Mouse (Mus musculus) midbrain, embryonic 12.5 days (tissue): ENCODE data around the gene C2cd2. TPM values are rescaled to one million over a fixed set of nuclear protein-coding genes. Genes with fewer than 3 reads are reported as not detected.
"Not testable (repeated sequence)": the region's sequence is repeated elsewhere in the genome, so short reads cannot be mapped to it uniquely, and the experiment has no call there.

Experiments
- ATAC-seq: fragments of 200-750 bp; cut with Nextera tagmentation; 2 replicates; pipeline ENCODE4 v1.8.0; 2017; ENCODE audit warnings: low read depth, moderate TSS enrichment, moderate library complexity; ENCODE audit not compliant: low FRiP score
- H3K27ac ChIP-seq: fragments of 300-500 bp; sonication (generic); replicated peaks from 2 replicates; pipeline ENCODE4 v1.5.1; 2016; ENCODE audit warnings: mild to moderate bottlenecking
- H3K27me3 ChIP-seq: fragments of 300-500 bp; sonication (generic); 2 replicates; pipeline ENCODE4 v1.6.1; 2016; ENCODE audit warnings: mild to moderate bottlenecking
- H3K36me3 ChIP-seq: fragments of 300-500 bp; sonication (generic); 2 replicates; pipeline ENCODE4 v1.6.1; 2016
- H3K4me1 ChIP-seq: fragments of 300-500 bp; sonication (generic); 2 replicates; pipeline ENCODE4 v1.6.1; 2016
- H3K4me2 ChIP-seq: fragments of 300-500 bp; sonication (generic); replicated peaks from 2 replicates; pipeline ENCODE4 v1.6.1; 2016; ENCODE audit warnings: mild to moderate bottlenecking, moderate library complexity
- H3K4me3 ChIP-seq: fragments of 300-500 bp; sonication (generic); 2 replicates; pipeline ENCODE4 v1.5.1; 2016; ENCODE audit warnings: mild to moderate bottlenecking
- H3K9ac ChIP-seq: fragments of 300-500 bp; sonication (generic); replicated peaks from 2 replicates; pipeline ENCODE4 v1.6.1; 2016; ENCODE audit warnings: mild to moderate bottlenecking, moderate library complexity
- H3K9me3 ChIP-seq: fragments of 300-500 bp; sonication (generic); 2 replicates; pipeline ENCODE4 v1.6.1; 2016; ENCODE audit warnings: mild to moderate bottlenecking
- WGBS: fragments of 180-500 bp; shearing (Covaris S2); methylation state at CpG from one replicate; pipeline ENCODE4 v1.1.7; 2016; 5-methylcytosine and 5-hydroxymethylcytosine counted together
- polyA plus RNA-seq: library from polyadenylated mRNA; unstranded; fragments of >200 nt; fragmentation: Nextera tagmentation; extraction: Ambion mirVana; gene quantifications from 2 replicates; pipeline ENCODE4 v1.2.1, GENCODE M21; 2016

C2cd2 gene
- polyA plus RNA-seq, 1 experiment from 2014 or later = 15.9 TPM

- Histone ChIP-seq H3K4me1 (peaks cover 7% of the 10 kb centered on the region; the same call in 1 of the 2 replicates), H3K4me2 (peak overlapping the region; percentile 91), H3K9ac (peak overlapping the region; percentile 96), H3K27ac (peak overlapping the region; percentile 95), H3K4me3 (peak overlapping the region; percentile 92), H3K36me3 (peaks cover 3% of the 10 kb centered on the region), H3K27me3 (no peaks in the 10 kb centered on the region), H3K9me3 (no peaks in the 10 kb centered on the region)
- no peak for ATAC-seq
- WGBS = 8% methylated on average over 35 of the region's 36 CpGs
These were observed 832 bp downstream of the C2cd2 start for GRCm38 (mm10) chr16:97961381-97962150.

- ATAC-seq = no peak
- no peak overlapping the region for H3K4me3 ChIP-seq
- H3K9ac ChIP-seq = no peak overlapping the region
- peaks cover 7% of the 10 kb centered on the region; the same call in 1 of the 2 replicates for H3K4me1 ChIP-seq
- WGBS = 94% methylated on average over 3 of the region's 3 CpGs
- no peak overlapping the region for H3K27ac ChIP-seq
- H3K27me3 ChIP-seq = no peaks in the 10 kb centered on the region
- peaks cover 15% of the 10 kb centered on the region for H3K36me3 ChIP-seq
- no peaks in the 10 kb centered on the region for H3K9me3 ChIP-seq
- H3K4me2 ChIP-seq = no peak overlapping the region
These were observed 2.0 kb downstream of the C2cd2 start for GRCm38 (mm10) chr16:97960348-97960747.

- no peak overlapping the region for H3K4me2 ChIP-seq
- H3K27ac ChIP-seq = no peak overlapping the region
- no peaks in the 10 kb centered on the region for H3K9me3 ChIP-seq
- no peak for ATAC-seq
- no peak overlapping the region for H3K4me3 ChIP-seq
- peaks cover 7% of the 10 kb centered on the region; the same call in 1 of the 2 replicates for H3K4me1 ChIP-seq
- no peaks in the 10 kb centered on the region for H3K27me3 ChIP-seq
- H3K9ac ChIP-seq = no peak overlapping the region
- peaks cover 29% of the 10 kb centered on the region for H3K36me3 ChIP-seq
These were observed 3.9 kb downstream of the C2cd2 start for GRCm38 (mm10) chr16:97958401-97958973.

DNA sequence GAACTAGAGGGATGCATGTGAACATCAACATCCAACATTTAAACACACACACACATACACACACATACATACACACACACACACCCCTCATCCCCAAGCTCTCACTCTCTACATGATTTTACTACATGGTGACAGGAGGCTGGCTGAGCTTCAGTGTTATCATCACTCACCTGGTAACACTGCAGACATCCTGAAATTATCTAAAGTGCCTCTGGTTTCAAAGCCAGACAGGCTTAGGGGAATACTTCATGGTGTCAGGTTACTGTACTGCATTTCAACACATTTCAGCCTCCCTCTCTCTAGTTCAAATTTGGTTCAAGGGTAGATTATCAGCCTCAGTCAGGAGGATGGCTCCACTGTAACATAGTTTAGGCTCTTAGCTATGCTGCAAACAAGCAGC, 4.8 kb downstream of the C2cd2 start:
- no peak overlapping the region for H3K9ac ChIP-seq
- peaks cover 7% of the 10 kb centered on the region; the same call in 1 of the 2 replicates for H3K4me1 ChIP-seq
- H3K9me3 ChIP-seq = no peaks in the 10 kb centered on the region
- H3K4me3 ChIP-seq = no peak overlapping the region
- H3K36me3 ChIP-seq = peaks cover 35% of the 10 kb centered on the region
- H3K27ac ChIP-seq = no peak overlapping the region
- no peaks in the 10 kb centered on the region for H3K27me3 ChIP-seq
- H3K4me2 ChIP-seq = no peak overlapping the region
- no peak for ATAC-seq

DNA sequence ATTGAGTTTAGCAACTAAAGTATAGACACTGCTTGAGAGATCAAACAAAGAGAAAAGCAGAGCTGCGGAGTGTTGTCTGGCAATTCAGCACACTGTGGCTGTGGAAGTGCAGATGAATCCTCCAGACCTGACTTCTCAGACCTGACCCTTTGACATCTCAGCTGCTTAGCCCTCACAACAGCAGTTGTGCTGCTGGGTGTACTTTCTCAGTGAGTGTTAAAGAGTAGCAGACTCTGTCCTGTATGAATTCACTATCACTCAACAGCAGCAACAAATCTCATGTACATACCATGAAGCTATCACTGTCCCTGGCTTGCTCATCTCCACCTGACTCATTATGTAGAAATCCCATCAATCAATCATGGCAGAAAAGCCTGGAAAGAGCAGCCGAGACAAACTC, 6.4 kb downstream of the C2cd2 start:
- Histone ChIP-seq H3K36me3 (peaks cover 51% of the 10 kb centered on the region), H3K4me1 (peaks cover 2% of the 10 kb centered on the region; the same call in 1 of the 2 replicates), H3K4me2 (no peak overlapping the region), H3K9me3 (no peaks in the 10 kb centered on the region), H3K27ac (no peak overlapping the region), H3K27me3 (no peaks in the 10 kb centered on the region), H3K4me3 (no peak overlapping the region), H3K9ac (no peak overlapping the region)
- ATAC-seq = no peak
- WGBS = 96% methylated on average over 2 of the region's 2 CpGs

- Histone ChIP-seq H3K9ac (no peak overlapping the region), H3K4me3 (no peak overlapping the region), H3K27me3 (no peaks in the 10 kb centered on the region), H3K27ac (no peak overlapping the region), H3K4me1 (no peaks in the 10 kb centered on the region), H3K36me3 (peaks cover 74% of the 10 kb centered on the region), H3K4me2 (no peak overlapping the region), H3K9me3 (no peaks in the 10 kb centered on the region)
- ATAC-seq = no peak
- 95% methylated on average over 2 of the region's 2 CpGs for WGBS
These were observed 9.1 kb downstream of the C2cd2 start for GRCm38 (mm10) chr16:97953300-97953699.

GRCm38 (mm10) chr16:97952801-97953200, 9.6 kb downstream of the C2cd2 start:
- Histone ChIP-seq H3K9me3 (no peaks in the 10 kb centered on the region), H3K4me1 (no peaks in the 10 kb centered on the region), H3K9ac (no peak overlapping the region), H3K4me2 (no peak overlapping the region), H3K27me3 (no peaks in the 10 kb centered on the region), H3K4me3 (no peak overlapping the region), H3K36me3 (peaks cover 77% of the 10 kb centered on the region), H3K27ac (no peak overlapping the region)
- ATAC-seq = no peak
- WGBS = 88% methylated on average over 9 of the region's 9 CpGs

DNA sequence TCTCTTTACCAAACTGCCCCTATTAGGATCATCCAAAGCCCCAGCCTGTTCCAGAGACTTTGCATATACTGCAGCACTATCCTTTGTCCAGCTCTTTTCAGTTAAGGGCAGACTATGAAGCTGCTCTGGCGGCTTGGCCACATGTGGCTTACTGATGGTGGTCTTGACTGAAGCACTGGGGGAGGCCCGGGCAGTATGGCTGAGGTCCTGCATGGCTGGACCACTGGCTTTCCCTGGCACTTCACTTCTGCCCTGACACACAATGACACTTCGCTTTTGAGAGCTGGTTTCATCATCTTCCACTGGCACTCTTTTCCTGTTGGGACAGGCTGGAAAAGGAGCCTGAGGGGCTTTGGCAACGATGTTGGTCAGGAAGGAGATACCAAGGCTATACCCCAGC, 10.0 kb downstream of the C2cd2 start:
- peaks cover 77% of the 10 kb centered on the region for H3K36me3 ChIP-seq
- no peak overlapping the region for H3K27ac ChIP-seq
- no peaks in the 10 kb centered on the region for H3K9me3 ChIP-seq
- 93% methylated on average over 4 of the region's 4 CpGs for WGBS
- H3K4me2 ChIP-seq = no peak overlapping the region
- H3K4me1 ChIP-seq = no peaks in the 10 kb centered on the region
- H3K4me3 ChIP-seq = no peak overlapping the region
- no peak for ATAC-seq
- H3K9ac ChIP-seq = no peak overlapping the region
- no peaks in the 10 kb centered on the region for H3K27me3 ChIP-seq

DNA sequence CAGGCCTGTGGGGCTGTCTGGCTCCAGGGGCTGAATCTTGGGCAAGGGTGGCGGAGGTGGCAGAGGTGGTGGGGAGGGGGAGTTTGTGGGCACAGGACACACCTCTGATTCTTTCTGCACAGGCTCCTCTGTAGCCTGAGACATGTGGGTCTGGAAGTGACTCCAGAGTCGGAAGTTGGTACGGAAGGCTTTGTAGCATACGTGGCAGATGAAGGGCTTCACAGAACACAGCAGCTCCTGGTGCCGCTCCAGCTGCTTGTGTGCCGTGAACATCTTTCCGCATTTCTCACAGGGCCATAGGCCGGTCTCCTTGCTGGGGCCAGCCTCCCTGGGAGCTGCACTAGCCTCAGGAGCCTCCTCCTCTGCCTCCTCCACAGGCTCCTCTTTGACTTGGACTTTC, 12.3 kb downstream of the C2cd2 start:
- no peak for ATAC-seq
- H3K27ac ChIP-seq = no peak overlapping the region
- H3K4me1 ChIP-seq = no peaks in the 10 kb centered on the region
- peaks cover 64% of the 10 kb centered on the region for H3K36me3 ChIP-seq
- no peaks in the 10 kb centered on the region for H3K27me3 ChIP-seq
- H3K9me3 ChIP-seq = no peaks in the 10 kb centered on the region
- WGBS = 97% methylated on average over 8 of the region's 8 CpGs
- H3K9ac ChIP-seq = no peak overlapping the region
- no peak overlapping the region for H3K4me3 ChIP-seq
- H3K4me2 ChIP-seq = no peak overlapping the region

DNA sequence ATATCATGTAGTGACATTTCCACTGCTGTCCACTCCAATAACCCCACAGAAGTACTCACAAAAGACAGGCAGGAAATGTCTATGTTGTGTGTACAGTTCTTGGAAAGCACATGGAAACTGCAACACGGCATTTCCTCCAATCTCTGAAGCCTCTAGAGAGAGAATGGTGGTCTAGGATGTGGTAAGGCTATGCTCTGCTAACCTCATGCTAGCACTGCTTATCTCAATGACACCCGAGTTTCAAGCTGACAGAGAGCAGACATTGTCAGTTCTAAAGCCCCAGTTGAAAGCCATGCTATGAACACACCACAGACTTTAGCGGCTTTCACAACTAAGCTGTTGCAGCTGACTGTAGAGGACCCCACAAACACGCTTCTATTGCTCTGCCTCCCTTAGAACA, 13.6 kb downstream of the C2cd2 start:
- H3K4me1 ChIP-seq = no peaks in the 10 kb centered on the region
- H3K27ac ChIP-seq = no peak overlapping the region
- H3K27me3 ChIP-seq = no peaks in the 10 kb centered on the region
- ATAC-seq = no peak
- H3K9ac ChIP-seq = no peak overlapping the region
- H3K4me3 ChIP-seq = no peak overlapping the region
- peaks cover 53% of the 10 kb centered on the region for H3K36me3 ChIP-seq
- 88% methylated on average over 4 of the region's 4 CpGs for WGBS
- H3K4me2 ChIP-seq = no peak overlapping the region
- no peaks in the 10 kb centered on the region for H3K9me3 ChIP-seq

- H3K4me1 ChIP-seq, H3K4me3 ChIP-seq, H3K27me3 ChIP-seq, H3K9me3 ChIP-seq, ATAC-seq, H3K27ac ChIP-seq, H3K4me2 ChIP-seq, H3K9ac ChIP-seq: not testable (repeated sequence)
- WGBS = 86% methylated on average over 2 of the region's 2 CpGs
- H3K36me3 ChIP-seq = peaks cover 38% of the 10 kb centered on the region
These were observed 15.4 kb downstream of the C2cd2 start for GRCm38 (mm10) chr16:97946993-97947392.

DNA sequence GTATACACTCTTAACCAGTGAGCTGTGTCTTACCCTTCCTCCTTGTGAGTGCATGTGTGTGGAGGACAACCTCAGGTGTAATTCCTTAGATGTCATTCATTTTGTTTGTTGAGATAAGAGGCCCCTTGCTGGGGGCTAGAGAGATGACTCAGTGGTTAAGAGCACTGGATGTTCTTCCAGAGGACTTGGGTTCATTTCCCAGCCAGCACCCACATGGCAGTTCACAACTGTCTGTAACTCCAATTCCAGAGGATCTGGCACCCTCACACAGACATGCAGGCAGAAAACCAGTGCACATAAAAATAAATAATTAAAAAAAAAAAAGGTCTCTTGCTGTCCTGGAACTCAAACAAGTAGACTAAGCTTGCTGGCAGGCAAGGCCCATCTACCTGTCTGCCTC, 20.6 kb downstream of the C2cd2 start:
- Histone ChIP-seq H3K4me3 (no peak overlapping the region), H3K4me2 (no peak overlapping the region), H3K9me3 (no peaks in the 10 kb centered on the region), H3K27me3 (no peaks in the 10 kb centered on the region), H3K9ac (no peak overlapping the region), H3K4me1 (no peaks in the 10 kb centered on the region), H3K36me3 (peaks cover 3% of the 10 kb centered on the region; the same call in 1 of the 2 replicates), H3K27ac (no peak overlapping the region)
- no peak for ATAC-seq
